Mouse (Mus musculus): ENCODE data around the gene Pfkp. TPM values are rescaled to one million over a fixed set of nuclear protein-coding genes. Genes with fewer than 3 reads are reported as not detected.

Gene Pfkp
- total and polyA plus RNA-seq, 3 experiments, result 53.3 to 175 TPM; not detected in 1

- Histone ChIP-seq H3K9ac (ENCODE audit: control insufficient read depth, low read depth, low read length, poor library complexity, severe bottlenecking) (peak overlapping the region; percentile 65), H3K27me3 (ENCODE audit: control insufficient read depth in 1 of 2, insufficient read depth in 2 of 2, low read length in 2 of 2) (no peaks in the 10 kb centered on the region), H3K4me3 (ENCODE audit: control insufficient read depth in 1 of 2, insufficient read depth in 1 of 2, low read depth in 2 of 2, low read length in 2 of 2) (no peak overlapping the region), H3K9me3 (replicated peaks; ENCODE audit: insufficient read depth, low read length) (no peaks in the 10 kb centered on the region), H3K4me1 (ENCODE audit: control insufficient read depth in 1 of 2, insufficient read depth in 2 of 2, low read length in 2 of 2) (peaks cover 36 to 55% of the 10 kb centered on the region in 2 experiments), H3K27ac (ENCODE audit: control insufficient read depth, low read depth, low read length) (peak overlapping the region; percentile 95), H3K36me3 (ENCODE audit: control insufficient read depth in 1 of 2, insufficient read depth in 2 of 2, low read length in 2 of 2) (peaks cover 3 to 55% of the 10 kb centered on the region in 2 experiments; a peak in 3 of 4 replicates), H3K79me2 (ENCODE audit: control insufficient read depth, insufficient read depth, low read length, poor library complexity) (peaks cover 8% of the 10 kb centered on the region)
- TF ChIP-seq MXI1 (IDR thresholded peaks at IDR 0.05; ENCODE audit: low read depth, low read length) (no peak), KAT2A (conservative IDR thresholded peaks at IDR 0.05; ENCODE audit: low read depth, low read length) (no peak), SIN3A (IDR thresholded peaks at IDR 0.05; ENCODE audit: low read length) (no peak), TAL1 (IDR thresholded peaks at IDR 0.05; ENCODE audit: low read length) (no peak), MAZ (IDR thresholded peaks at IDR 0.05; ENCODE audit: low read depth, low read length) (no peak), ZC3H11A (IDR thresholded peaks at IDR 0.05; ENCODE audit: low read depth, low read length) (no peak), MYB (IDR thresholded peaks at IDR 0.05; ENCODE audit: low read depth, low read length) (no peak), BHLHE40 (IDR thresholded peaks at IDR 0.05; ENCODE audit: borderline replicate concordance, low read depth, low read length) (no peak), E2F4 (IDR thresholded peaks at IDR 0.05; ENCODE audit: borderline replicate concordance, low read depth, low read length) (no peak), NRF1 (IDR thresholded peaks at IDR 0.05; ENCODE audit: insufficient read depth, low read depth, low read length, poor library complexity, severe bottlenecking) (no peak), GABPA (IDR thresholded peaks at IDR 0.05; ENCODE audit: low read depth, low read length) (no peak), GATA1 (IDR thresholded peaks at IDR 0.05; ENCODE audit: low read depth, low read length) (0 out of 2 replicates have a peak, but pooled peaks have one; percentile 7), CHD2 (IDR thresholded peaks at IDR 0.05; ENCODE audit: low read length) (no peak), EP300 (IDR thresholded peaks at IDR 0.05; ENCODE audit: low read depth in 1 of 2, low read length in 2 of 2) (peak; percentile 17 to 21; a peak in 2 of 4 replicates), RAD21 (IDR thresholded peaks at IDR 0.05; ENCODE audit: low read depth, low read length) (no peak), ZMIZ1 (IDR thresholded peaks at IDR 0.05; ENCODE audit: low read depth, low read length) (no peak), UBTF (IDR thresholded peaks at IDR 0.05; ENCODE audit: borderline replicate concordance, insufficient read depth, low read depth, low read length) (no peak)
- peak; percentile 41 for DNase-seq (ENCODE audit: low read depth, low spot score)
These were observed 13.2 kb downstream of the Pfkp start for GRCm38 (mm10) chr13:6635138-6636076.

GRCm38 (mm10) chr13:6634063-6634462 is 14.5 kb downstream of the Pfkp start:
- peaks cover 36 to 55% of the 10 kb centered on the region in 2 experiments for H3K4me1 ChIP-seq (ENCODE audit: control insufficient read depth in 1 of 2, insufficient read depth in 2 of 2, low read length in 2 of 2)
- H3K4me3 ChIP-seq (ENCODE audit: control insufficient read depth in 1 of 2, insufficient read depth in 1 of 2, low read depth in 2 of 2, low read length in 2 of 2), result no peak overlapping the region
- peaks cover 3 to 56% of the 10 kb centered on the region in 2 experiments for H3K36me3 ChIP-seq (ENCODE audit: control insufficient read depth in 1 of 2, insufficient read depth in 2 of 2, low read length in 2 of 2)

More at GRCm38 (mm10) chr13:6634063-6634462, 14.5 kb downstream of the Pfkp start:
- no peaks in the 10 kb centered on the region for H3K9me3 ChIP-seq (replicated peaks; ENCODE audit: insufficient read depth, low read length)
- peak overlapping the region; percentile 77 for H3K27ac ChIP-seq (ENCODE audit: control insufficient read depth, low read depth, low read length)
- peaks cover 15% of the 10 kb centered on the region for H3K79me2 ChIP-seq (ENCODE audit: control insufficient read depth, insufficient read depth, low read length, poor library complexity)
- peak overlapping the region; percentile 42 for H3K9ac ChIP-seq (ENCODE audit: control insufficient read depth, low read depth, low read length, poor library complexity, severe bottlenecking)
- H3K27me3 ChIP-seq (ENCODE audit: control insufficient read depth in 1 of 2, insufficient read depth in 2 of 2, low read length in 2 of 2), result no peaks in the 10 kb centered on the region
- no peak for TF ChIP-seq ZC3H11A (IDR thresholded peaks at IDR 0.05; ENCODE audit: low read depth, low read length)
- TF ChIP-seq MYC (IDR thresholded peaks at IDR 0.05; ENCODE audit: low read depth, low read length), result no peak
- TF ChIP-seq ETS1 (IDR thresholded peaks at IDR 0.05; ENCODE audit: low read depth, low read length), result no peak
- no peak for TF ChIP-seq KAT2A (conservative IDR thresholded peaks at IDR 0.05; ENCODE audit: low read depth, low read length)
- no peak for TF ChIP-seq HCFC1 (IDR thresholded peaks at IDR 0.05; ENCODE audit: low read depth, low read length)
- TF ChIP-seq TBP (IDR thresholded peaks at IDR 0.05; ENCODE audit: low read depth, low read length), result no peak
- no peak for TF ChIP-seq MAZ (IDR thresholded peaks at IDR 0.05; ENCODE audit: low read depth, low read length)
- no peak for DNase-seq (ENCODE audit: low read depth, low spot score)
